Mouse (Mus musculus) megakaryocyte, embryonic 14.5 days (primary cell): ENCODE results near the gene Foxo6.

Experiments used
- FLI1 ChIP-seq: IDR thresholded peaks from 2 replicates; pipeline ENCODE4 v1.6.1; 2012; ENCODE audit warnings: low read length, inconsistent platforms, mixed read lengths
- GATA1 ChIP-seq: IDR thresholded peaks from 3 replicates; pipeline ENCODE4 v1.6.1; 2012; ENCODE audit warnings: mixed read lengths, low read length, inconsistent platforms, borderline replicate concordance

DNA sequence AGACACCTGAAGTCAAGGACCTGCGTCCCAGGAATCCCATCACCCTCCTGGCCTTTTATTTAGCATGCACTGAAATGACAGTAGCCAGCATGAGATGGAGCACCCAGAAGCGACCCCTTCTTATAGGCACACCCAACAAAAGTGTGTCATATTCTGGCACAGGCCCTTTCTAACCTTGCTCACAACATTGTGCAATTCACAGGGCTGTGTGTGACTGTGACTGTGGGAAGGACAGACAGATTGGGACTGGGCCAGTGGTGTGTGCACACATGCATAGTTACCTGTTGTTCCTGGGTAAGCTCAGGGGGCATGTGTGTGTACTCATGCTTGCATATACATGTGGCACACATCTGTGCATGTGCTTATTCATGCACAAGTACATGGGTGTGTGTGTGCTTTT, 54.6 kb downstream of the Foxo6 start:
- TF ChIP-seq GATA1: no peak
- no peak for TF ChIP-seq FLI1
